Mouse (Mus musculus) liver, postnatal 0 days (tissue): ENCODE results near the gene Wwtr1. TPM values are rescaled to one million over a fixed set of nuclear protein-coding genes. Genes with fewer than 3 reads are reported as not detected.

Source experiments
- ATAC-seq: fragments of 200-750 bp; cut with Nextera tagmentation; 2 replicates; pipeline ENCODE4 v1.8.0; 2017; ENCODE audit warnings: mild to moderate bottlenecking, moderate library complexity
- DNase-seq: peaks from one replicate; pipeline ENCODE4 v3.0.0-alpha.2; 2016
- H3K27ac ChIP-seq: fragments of 300-500 bp; sonication (generic); 2 replicates; pipeline ENCODE4 v1.5.1; 2014; ENCODE audit warnings: antibody characterized with exemption, moderate library complexity, mild to moderate bottlenecking, low read depth
- H3K27me3 ChIP-seq: fragments of 300-500 bp; sonication (generic); 2 replicates; pipeline ENCODE4 v1.6.1; 2014; ENCODE audit warnings: low read length, control low read depth, mixed read lengths; ENCODE audit not compliant: insufficient read depth
- H3K36me3 ChIP-seq: fragments of 300-500 bp; sonication (generic); replicated peaks from 2 replicates; pipeline ENCODE4 v1.6.1; 2014; ENCODE audit warnings: mild to moderate bottlenecking, control low read depth, low read length, moderate library complexity, mixed read lengths; ENCODE audit not compliant: insufficient read depth
- H3K4me1 ChIP-seq: fragments of 300-500 bp; sonication (generic); 2 replicates; pipeline ENCODE4 v1.6.1; 2014; ENCODE audit warnings: antibody characterized with exemption, mild to moderate bottlenecking, control low read depth; ENCODE audit not compliant: insufficient read depth
- H3K4me2 ChIP-seq: fragments of 300-500 bp; sonication (generic); 2 replicates; pipeline ENCODE4 v1.6.1; 2014; ENCODE audit warnings: low read depth, mild to moderate bottlenecking, low read length, moderate library complexity, mixed read lengths
- H3K4me3 ChIP-seq: fragments of 300-500 bp; sonication (generic); 2 replicates; pipeline ENCODE4 v1.5.1; 2014; ENCODE audit warnings: low read depth, low read length
- H3K9ac ChIP-seq: fragments of 300-500 bp; sonication (generic); replicated peaks from 2 replicates; pipeline ENCODE4 v1.6.1; 2014; ENCODE audit warnings: mild to moderate bottlenecking, moderate library complexity
- H3K9me3 ChIP-seq: fragments of 300-500 bp; sonication (generic); 2 replicates; pipeline ENCODE4 v1.6.1; 2016; ENCODE audit warnings: mild to moderate bottlenecking, control low read depth, low read length, mixed read lengths
- CTCF ChIP-seq: sonication (generic); IDR thresholded peaks from 2 replicates; pipeline ENCODE4 v1.5.1; 2016; ENCODE audit warnings: antibody characterized with exemption, low read depth
- EP300 ChIP-seq: IDR thresholded peaks from 2 replicates; pipeline ENCODE4 v1.6.1; 2016; ENCODE audit warnings: antibody characterized with exemption, low read depth, mild to moderate bottlenecking
- WGBS: fragments of 180-500 bp; shearing (Covaris S2); extraction: QIAGEN DNeasy Blood & Tissue Kit; methylation state at CpG from one replicate; pipeline ENCODE4 v1.1.7; 2014; ENCODE audit not compliant: insufficient replicate concordance; 5-methylcytosine and 5-hydroxymethylcytosine counted together
- polyA plus RNA-seq: library from polyadenylated mRNA; unstranded; fragments of >200 nt; fragmentation: Nextera tagmentation; extraction: Ambion mirVana; gene quantifications from 2 replicates; pipeline ENCODE4 v1.2.1, GENCODE M21; 2015

The Wwtr1 gene
- polyA plus RNA-seq, 1 experiment from 2014 or later, result 2.7 TPM

- ATAC-seq (no peak), DNase-seq (no peak)
- Histone ChIP-seq H3K27ac (no peak overlapping the region), H3K4me2 (no peak overlapping the region), H3K9me3 (no peaks in the 10 kb centered on the region), H3K27me3 (no peaks in the 10 kb centered on the region), H3K36me3 (no peaks in the 10 kb centered on the region), H3K4me3 (no peak overlapping the region), H3K9ac (no peak overlapping the region), H3K4me1 (no peaks in the 10 kb centered on the region)
- WGBS, result 81% methylated on average over 9 of the region's 9 CpGs
- no peak for TF ChIP-seq CTCF
- no peak for TF ChIP-seq EP300
These were observed 74.9 kb downstream of the Wwtr1 start for GRCm38 (mm10) chr3:57500846-57501245.

- Histone ChIP-seq H3K9ac (no peak overlapping the region), H3K4me1 (no peaks in the 10 kb centered on the region), H3K36me3 (no peaks in the 10 kb centered on the region), H3K4me3 (no peak overlapping the region), H3K27me3 (no peaks in the 10 kb centered on the region), H3K27ac (no peak overlapping the region), H3K4me2 (no peak overlapping the region), H3K9me3 (no peaks in the 10 kb centered on the region)
- 62% methylated on average over 1 of the region's 1 CpGs for WGBS
- TF ChIP-seq EP300 (no peak), CTCF (no peak)
- DNase-seq (no peak), ATAC-seq (no peak)
These were observed 77.9 kb downstream of the Wwtr1 start for GRCm38 (mm10) chr3:57497791-57498190.

- H3K9me3 ChIP-seq, result no peaks in the 10 kb centered on the region
- no peak overlapping the region for H3K9ac ChIP-seq
- no peak overlapping the region for H3K4me3 ChIP-seq
- H3K36me3 ChIP-seq, result no peaks in the 10 kb centered on the region
- no peaks in the 10 kb centered on the region for H3K27me3 ChIP-seq
- DNase-seq (no peak), ATAC-seq (no peak)
- H3K4me1 ChIP-seq, result no peaks in the 10 kb centered on the region
- WGBS, result 57% methylated on average over 2 of the region's 2 CpGs
- TF ChIP-seq CTCF, result no peak
- TF ChIP-seq EP300, result no peak
- H3K27ac ChIP-seq, result no peak overlapping the region
- no peak overlapping the region for H3K4me2 ChIP-seq
These were observed 79.3 kb downstream of the Wwtr1 start for GRCm38 (mm10) chr3:57496428-57496827.

GRCm38 (mm10) chr3:57487455-57488153 lies 88.1 kb downstream of the Wwtr1 start:
- H3K27me3 ChIP-seq, result no peaks in the 10 kb centered on the region
- no peak overlapping the region for H3K27ac ChIP-seq
- no peak overlapping the region for H3K4me3 ChIP-seq
- no peak overlapping the region for H3K9ac ChIP-seq
- no peak for ATAC-seq
- DNase-seq, result no peak
- H3K4me2 ChIP-seq, result no peak overlapping the region
- no peaks in the 10 kb centered on the region for H3K4me1 ChIP-seq
- H3K36me3 ChIP-seq, result no peaks in the 10 kb centered on the region
- 48% methylated on average over 8 of the region's 8 CpGs for WGBS
- no peak for TF ChIP-seq CTCF
- no peak for TF ChIP-seq EP300
- H3K9me3 ChIP-seq, result no peaks in the 10 kb centered on the region

- Histone ChIP-seq H3K9me3 (no peaks in the 10 kb centered on the region), H3K36me3 (no peaks in the 10 kb centered on the region), H3K4me1 (no peaks in the 10 kb centered on the region), H3K4me3 (no peak overlapping the region), H3K27me3 (no peaks in the 10 kb centered on the region), H3K27ac (no peak overlapping the region), H3K9ac (no peak overlapping the region), H3K4me2 (no peak overlapping the region)
- no peak for TF ChIP-seq CTCF
- TF ChIP-seq EP300, result no peak
- no peak for ATAC-seq
- WGBS, result 76% methylated on average over 4 of the region's 4 CpGs
- DNase-seq, result no peak
These were observed 89.6 kb downstream of the Wwtr1 start for GRCm38 (mm10) chr3:57486068-57486467.

GRCm38 (mm10) chr3:57481981-57482380 lies 93.7 kb downstream of the Wwtr1 start:
- H3K27me3 ChIP-seq, result no peaks in the 10 kb centered on the region
- 80% methylated on average over 5 of the region's 5 CpGs for WGBS

GRCm38 (mm10) chr3:57480640-57481039 lies 95.1 kb downstream of the Wwtr1 start:
- WGBS, result 62% methylated on average over 4 of the region's 4 CpGs
- no peak for DNase-seq

More at GRCm38 (mm10) chr3:57481981-57482380, 93.7 kb downstream of the Wwtr1 start:
- no peak for DNase-seq
- TF ChIP-seq CTCF, result no peak
- no peak for TF ChIP-seq EP300
- no peaks in the 10 kb centered on the region for H3K4me1 ChIP-seq
- no peaks in the 10 kb centered on the region for H3K36me3 ChIP-seq
- no peaks in the 10 kb centered on the region for H3K9me3 ChIP-seq
- no peak overlapping the region for H3K27ac ChIP-seq
- H3K4me2 ChIP-seq, result no peak overlapping the region
- no peak for ATAC-seq
- no peak overlapping the region for H3K4me3 ChIP-seq
- H3K9ac ChIP-seq, result no peak overlapping the region

More at GRCm38 (mm10) chr3:57480640-57481039, 95.1 kb downstream of the Wwtr1 start:
- H3K4me3 ChIP-seq, result no peak overlapping the region
- no peak overlapping the region for H3K9ac ChIP-seq
- no peaks in the 10 kb centered on the region for H3K9me3 ChIP-seq
- no peak for ATAC-seq
- H3K27me3 ChIP-seq, result no peaks in the 10 kb centered on the region
- H3K4me2 ChIP-seq, result no peak overlapping the region
- TF ChIP-seq CTCF (no peak), EP300 (no peak)
- no peaks in the 10 kb centered on the region for H3K36me3 ChIP-seq
- no peaks in the 10 kb centered on the region for H3K4me1 ChIP-seq
- no peak overlapping the region for H3K27ac ChIP-seq
